Mouse (Mus musculus) testis, adult 2 months (tissue): ENCODE data around the gene Lrmda.

ENCODE experiments used
- CTCF ChIP-seq: fragments of 200-500 bp; IDR thresholded peaks from 2 replicates; pipeline ENCODE4 v1.5.1; 2012; ENCODE audit warnings: low read depth, mild to moderate bottlenecking, inconsistent platforms, low read length, moderate library complexity; ENCODE audit not compliant: control insufficient read depth, insufficient read depth, insufficient replicate concordance
- POLR2A ChIP-seq: fragments of 200-500 bp; IDR thresholded peaks from 2 replicates; pipeline ENCODE4 v1.6.1; 2012; ENCODE audit warnings: low read depth, mild to moderate bottlenecking, inconsistent platforms, low read length, moderate library complexity; ENCODE audit not compliant: control insufficient read depth

- TF ChIP-seq POLR2A (no peak), CTCF (no peak)
Measured at GRCm38 (mm10) chr14:22759216-22759615, 739.7 kb downstream of the Lrmda start.
